Mouse (Mus musculus) megakaryocyte, embryonic 14.5 days (primary cell): Measurements from ENCODE around the gene Sdhc.
"Not testable (repeated sequence)": the region's sequence is repeated elsewhere in the genome, so short reads cannot be mapped to it uniquely, and the experiment has no call there.

ENCODE experiments used
- FLI1 ChIP-seq: IDR thresholded peaks from 2 replicates; pipeline ENCODE4 v1.6.1; 2012; ENCODE audit warnings: low read length, inconsistent platforms, mixed read lengths
- GATA1 ChIP-seq: IDR thresholded peaks from 3 replicates; pipeline ENCODE4 v1.6.1; 2012; ENCODE audit warnings: mixed read lengths, low read length, inconsistent platforms, borderline replicate concordance

DNA sequence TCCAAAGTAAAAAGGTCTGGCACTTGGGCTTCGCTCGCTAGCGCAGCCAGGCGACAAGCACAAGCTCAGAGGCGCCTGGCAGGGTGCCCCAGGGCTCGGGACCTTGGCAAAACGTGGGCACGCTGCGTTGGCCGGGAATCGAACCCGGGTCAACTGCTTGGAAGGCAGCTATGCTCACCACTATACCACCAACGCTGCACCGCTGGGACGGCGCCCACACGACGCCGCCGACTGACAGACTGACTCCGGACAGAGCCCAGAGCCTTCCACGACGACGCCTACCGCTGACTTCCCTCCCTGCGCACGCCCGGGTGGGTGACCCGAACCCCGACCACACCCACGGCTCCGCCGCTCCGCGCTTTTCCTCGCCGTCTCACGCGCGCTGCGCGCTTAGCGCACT is 70.6 kb downstream of the Sdhc start:
- not testable (repeated sequence) for TF ChIP-seq FLI1, GATA1
